Mouse (Mus musculus): Measurements from ENCODE around the gene Hoxc8. TPM values are rescaled to one million over a fixed set of nuclear protein-coding genes. Genes with fewer than 3 reads are reported as not detected.

Gene Hoxc8
- polyA plus RNA-seq, 1 experiment from 2014 or later, result 0.20 TPM

GRCm38 (mm10) chr15:103042209-103042608, 51.8 kb downstream of the Hoxc8 start:
- no peak for ATAC-seq (ENCODE audit: low read depth)
- H3K27ac ChIP-seq, result no peak overlapping the region
- no peak overlapping the region for H3K4me3 ChIP-seq (replicated peaks)
- 0% methylated on average over 1 of the region's 1 CpGs for WGBS (ENCODE audit: insufficient replicate concordance)
- no peaks in the 10 kb centered on the region for H3K9me3 ChIP-seq (replicated peaks)
- no peak for DNase-seq
- peaks cover 89% of the 10 kb centered on the region for H3K27me3 ChIP-seq
- no peaks in the 10 kb centered on the region for H3K36me3 ChIP-seq
- H3K4me1 ChIP-seq (replicated peaks), result no peaks in the 10 kb centered on the region
- no peak overlapping the region for H3K4me2 ChIP-seq
- H3K9ac ChIP-seq, result no peak overlapping the region

MicroRNAs within 50 kb of the gene (microRNA counts, 519-probe panel; counts per million panel counts)
- microRNA mmu-miR-615-3p, result 114 counts per million
- 114 counts per million for microRNA mmu-miR-615-5p

Small RNAs within 50 kb of the gene (microRNA-seq; reads per million reads assigned to microRNA genes)
- gene Mir196a-2, result 20.0 reads per million, percentile 33 among the genes with 10 or more reads in this experiment
- 265 reads per million, percentile 61 among the genes with 10 or more reads in this experiment for gene Mir615

Other genes with a start within 250 kb of the Hoxc8 start
- not detected in 2 replicates for gene Hoxc13, start 69.5 kb upstream of the Hoxc8 start, polyA plus RNA-seq (2015; fragmentation: Nextera tagmentation; extraction: Ambion mirVana)
- not detected in 2 replicates for gene Hoxc12, start 53.9 kb upstream of the Hoxc8 start, polyA plus RNA-seq (2015; fragmentation: Nextera tagmentation; extraction: Ambion mirVana)
- not detected in 2 replicates for gene Hoxc11, start 36.2 kb upstream of the Hoxc8 start, polyA plus RNA-seq (2015; fragmentation: Nextera tagmentation; extraction: Ambion mirVana)
- gene Hoxc10, start 23.8 kb upstream of the Hoxc8 start, polyA plus RNA-seq (2015; fragmentation: Nextera tagmentation; extraction: Ambion mirVana), result not detected in 2 replicates
- gene Hoxc5, start 23.2 kb upstream of the Hoxc8 start, polyA plus RNA-seq (2015; fragmentation: Nextera tagmentation; extraction: Ambion mirVana), result 0.27 and 0.28 TPM in 2 replicates
- gene Hoxc9, start 14.2 kb upstream of the Hoxc8 start, polyA plus RNA-seq (2015; fragmentation: Nextera tagmentation; extraction: Ambion mirVana), result 0.07 TPM in 1 of 2 replicates, not detected in the other
- 0.13 and 0.14 TPM in 2 replicates for gene Hoxc6, start 7.7 kb downstream of the Hoxc8 start, polyA plus RNA-seq (2015; fragmentation: Nextera tagmentation; extraction: Ambion mirVana)
- 0.31 and 0.42 TPM in 2 replicates for gene Hoxc4, start 28.3 kb downstream of the Hoxc8 start, polyA plus RNA-seq (2015; fragmentation: Nextera tagmentation; extraction: Ambion mirVana)
- 5.0 and 6.4 TPM in 2 replicates for gene Smug1, start 176.5 kb downstream of the Hoxc8 start, polyA plus RNA-seq (2015; fragmentation: Nextera tagmentation; extraction: Ambion mirVana)
- 61.1 and 76.6 TPM in 2 replicates for gene Cbx5, start 249.2 kb downstream of the Hoxc8 start, polyA plus RNA-seq (2015; fragmentation: Nextera tagmentation; extraction: Ambion mirVana)
- gene Hnrnpa1, start 249.8 kb downstream of the Hoxc8 start, polyA plus RNA-seq (2015; fragmentation: Nextera tagmentation; extraction: Ambion mirVana), result 436 and 495 TPM in 2 replicates